In the genomic region with DNA sequence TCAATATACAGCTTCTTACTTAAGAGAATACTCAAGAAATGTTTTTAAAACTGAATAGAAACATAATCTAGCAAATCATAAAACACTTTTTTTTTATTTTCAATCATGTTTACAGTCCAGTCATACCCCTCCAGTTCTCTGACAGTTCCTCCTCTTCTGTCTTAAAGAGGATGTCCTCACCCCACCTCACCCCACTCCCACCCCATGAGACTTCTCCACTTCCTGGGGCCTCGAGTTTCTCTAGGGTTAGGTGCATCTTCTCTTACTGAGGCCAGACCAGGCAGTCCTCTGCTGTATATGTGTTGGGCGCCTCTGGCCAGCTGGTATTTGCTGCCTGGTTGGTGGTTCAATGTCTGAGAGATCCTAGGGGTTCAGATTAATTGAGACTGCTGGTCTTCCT, we compare ENCODE assay signal across 34 mouse cellular contexts. TPM values are rescaled to one million over a fixed set of nuclear protein-coding genes. Genes with fewer than 3 reads are reported as not detected.
DNase-seq lines count a peak whose midpoint lies in the region; ATAC-seq and TF ChIP-seq lines count a peak whose summit lies in the region.
"Had no signal": no experiment of that assay in that cellular context is flagged by ENCODE, and none has a peak within 500 bp of the region (broad histone marks: within the 10 kb centered on the region; RNA-seq: fewer than 3 reads in every experiment).

No protein-coding gene starts in this region.

- in situ Hi-C loops in CH12.LX (cut with MboI; ENCODE audit: low pct_ligation_motif_present, low pct_unique_long_range_greater_than_20kb, low sequenced_read_pairs): no loop called here

- no peaks in the 10 kb centered on the region for H3K9me3 ChIP-seq in CH12.LX (replicated peaks; ENCODE audit: low read length)
- H3K9me3 ChIP-seq: embryonic facial prominence, embryonic 10.5 days; embryonic facial prominence, embryonic 15.5 days; forebrain, embryonic 13.5 days; hindbrain, embryonic 12.5 days; midbrain, embryonic 15.5 days; neural tube, embryonic 12.5 days; stomach, embryonic 15.5 days had no signal

- H3K9ac ChIP-seq in CH12.LX (ENCODE audit: insufficient read depth, low read depth): no peak overlapping the region
- no peak overlapping the region for H3K9ac ChIP-seq in heart, adult 2 months (ENCODE audit: low read depth, low read length)
- H3K9ac ChIP-seq: embryonic facial prominence, embryonic 15.5 days; forebrain, embryonic 13.5 days; hindbrain, embryonic 12.5 days; liver, embryonic 14.5 days; midbrain, embryonic 15.5 days; neural tube, embryonic 12.5 days; stomach, embryonic 15.5 days had no signal

- no peaks in the 10 kb centered on the region for H3K27me3 ChIP-seq in CH12.LX (replicated peaks)
- no peaks in the 10 kb centered on the region for H3K27me3 ChIP-seq in heart, adult 2 months (ENCODE audit: control insufficient read depth, insufficient read depth, low read length)
- H3K27me3 ChIP-seq: embryonic facial prominence, embryonic 15.5 days; forebrain, embryonic 13.5 days; hindbrain, embryonic 12.5 days; midbrain, embryonic 15.5 days; neural tube, embryonic 12.5 days; stomach, embryonic 15.5 days had no signal

- H3K36me3 ChIP-seq in CH12.LX (replicated peaks in 1 of 2; ENCODE audit: control insufficient read depth in 1 of 2, insufficient read depth in 1 of 2, low read length in 1 of 2): peaks cover 0 to 3% of the 10 kb centered on the region in 2 experiments
- H3K36me3 ChIP-seq in heart, adult 2 months (ENCODE audit: control insufficient read depth, insufficient read depth, low read length): no peaks in the 10 kb centered on the region
- H3K36me3 ChIP-seq: embryonic facial prominence, embryonic 10.5 days; embryonic facial prominence, embryonic 15.5 days; hindbrain, embryonic 12.5 days; midbrain, embryonic 15.5 days; neural tube, embryonic 12.5 days; stomach, embryonic 15.5 days had no signal

- dilution Hi-C loops in CH12.LX (cut with MboI; ENCODE audit: extremely low pct_ligation_motif_present, extremely low pct_unique_long_range_greater_than_20kb, low sequenced_read_pairs): no loop called here

- ATAC-seq in megakaryocyte, adult 5-6 weeks (ENCODE audit: poor library complexity, severe bottlenecking): 0 out of 2 replicates have a peak, but pooled peaks have one; percentile 51
- ATAC-seq: forebrain, embryonic 13.5 days; hindbrain, postnatal 0 days; intestine, postnatal 0 days; midbrain, embryonic 15.5 days had no signal

- TF ChIP-seq RAD21 in CH12.LX (IDR thresholded peaks at IDR 0.05; ENCODE audit: low read depth, low read length): no peak

- peak; percentile 4 for DNase-seq in thymus, postnatal 0 days (ENCODE audit: low spot score)
- DNase-seq in thymus, postnatal 25 days: no peak
- no peak for DNase-seq in CH12.LX (ENCODE audit: extremely low read depth)
- no peak for DNase-seq in ovary, postnatal 36 days (ENCODE audit: low spot score)
- no peak for DNase-seq in heart, adult 2 months
- no peak for DNase-seq in Muller cell, postnatal 12 days (ENCODE audit: inconsistent ontology term)
- DNase-seq: adrenal gland, adult 2 months; adrenal gland, postnatal 36 days; cerebellum, adult 2 months; cerebellum, postnatal 14 days; gastrocnemius, postnatal 25 days; heart, postnatal 36 days; kidney, postnatal 14 days; layer of hippocampus, adult 9-11 months; liver; lung, adult 2 months; lung, postnatal 10 days had no signal

- peaks cover 6% of the 10 kb centered on the region; the same call in 1 of the 2 replicates for H3K79me2 ChIP-seq in CH12.LX (replicated peaks; ENCODE audit: control insufficient read depth, extremely low read depth, insufficient read depth, poor library complexity, severe bottlenecking)
- H3K79me2 ChIP-seq in heart, adult 2 months (replicated peaks; ENCODE audit: control insufficient read depth, insufficient read depth, low read length): no peaks in the 10 kb centered on the region

- no peak overlapping the region for H3K27ac ChIP-seq in CH12.LX (ENCODE audit: insufficient read depth, low read depth)
- no peak overlapping the region for H3K27ac ChIP-seq in heart, adult 2 months
- H3K27ac ChIP-seq: embryonic facial prominence, embryonic 10.5 days; embryonic facial prominence, embryonic 15.5 days; forebrain, embryonic 13.5 days; hindbrain, embryonic 12.5 days; hindbrain, postnatal 0 days; liver, embryonic 14.5 days; macrophage; midbrain, embryonic 15.5 days; neural tube, embryonic 12.5 days; stomach, embryonic 15.5 days had no signal

- TF ChIP-seq CTCF in CH12.LX (conservative IDR thresholded peaks at IDR 0.05 in 1 of 2, IDR thresholded peaks at IDR 0.05 in 1 of 2; ENCODE audit: low read depth in 2 of 2, low read length in 2 of 2): no peak
- TF ChIP-seq CTCF in heart, adult 2 months (IDR thresholded peaks at IDR 0.05): no peak

- intact Hi-C loops in heart, adult 2 months (cut with DNase I): no loop called here

- TF ChIP-seq POLR2A in CH12.LX (IDR thresholded peaks at IDR 0.05; ENCODE audit: low read depth, low read length): no peak
- TF ChIP-seq POLR2A in heart, adult 2 months (IDR thresholded peaks at IDR 0.05; ENCODE audit: insufficient read depth, low read depth, low read length): no peak

- H3K4me1 ChIP-seq in CH12.LX (ENCODE audit: control insufficient read depth in 1 of 2, insufficient read depth in 2 of 2): peaks cover 7 to 22% of the 10 kb centered on the region in 2 experiments; a peak in 3 of 4 replicates
- no peaks in the 10 kb centered on the region for H3K4me1 ChIP-seq in heart, adult 2 months (ENCODE audit: control insufficient read depth, insufficient read depth, low read length)
- H3K4me1 ChIP-seq: embryonic facial prominence, embryonic 10.5 days; embryonic facial prominence, embryonic 15.5 days; forebrain, embryonic 13.5 days; hindbrain, embryonic 12.5 days; midbrain, embryonic 15.5 days; neural tube, embryonic 12.5 days; stomach, embryonic 15.5 days had no signal

- 53% methylated on average over 2 of the region's 2 CpGs for WGBS in heart, adult 2 months

- H3K4me2 ChIP-seq in CH12.LX (ENCODE audit: insufficient read depth, low read depth, poor library complexity, severe bottlenecking): peak overlapping the region; percentile 21; the same call in 1 of the 2 replicates
- H3K4me2 ChIP-seq: embryonic facial prominence, embryonic 15.5 days; forebrain, embryonic 13.5 days; heart, embryonic 11.5 days; hindbrain, embryonic 12.5 days; midbrain, embryonic 15.5 days; neural tube, embryonic 12.5 days; stomach, embryonic 15.5 days had no signal

- no peak for TF ChIP-seq EP300 in CH12.LX (IDR thresholded peaks at IDR 0.05; ENCODE audit: low read length)
- TF ChIP-seq EP300 in heart, adult 2 months (IDR thresholded peaks at IDR 0.05; ENCODE audit: insufficient read depth, low read depth, low read length): no peak

- H3K4me3 ChIP-seq in CH12.LX (replicated peaks in 1 of 3; ENCODE audit: low read depth in 2 of 3, low read length in 2 of 3, poor library complexity in 1 of 3): no peak overlapping the region
- no peak overlapping the region for H3K4me3 ChIP-seq in heart, adult 2 months
- H3K4me3 ChIP-seq: embryonic facial prominence, embryonic 10.5 days; embryonic facial prominence, embryonic 15.5 days; forebrain, embryonic 13.5 days; hindbrain, embryonic 12.5 days; midbrain, embryonic 15.5 days; neural tube, embryonic 12.5 days; stomach, embryonic 15.5 days had no signal

TF ChIP-seq in CH12.LX, 34 proteins besides CTCF, POLR2A, EP300 and RAD21:
- TF ChIP-seq USF1 (IDR thresholded peaks at IDR 0.05; ENCODE audit: low read depth, low read length) (no peak), UBTF (IDR thresholded peaks at IDR 0.05; ENCODE audit: low read depth, low read length) (no peak), TBP (conservative IDR thresholded peaks at IDR 0.05; ENCODE audit: low read depth, low read length) (no peak), NRF1 (IDR thresholded peaks at IDR 0.05; ENCODE audit: low read depth, low read length) (no peak), ZNF384 (IDR thresholded peaks at IDR 0.05; ENCODE audit: low read depth, low read length) (no peak), PAX5 (IDR thresholded peaks at IDR 0.05; ENCODE audit: low read length) (no peak), CHD1 (IDR thresholded peaks at IDR 0.05; ENCODE audit: low read depth, low read length) (no peak), MAZ (IDR thresholded peaks at IDR 0.05; ENCODE audit: low read depth, low read length) (no peak), ETS1 (conservative IDR thresholded peaks at IDR 0.05; ENCODE audit: low read depth, low read length) (no peak), ZKSCAN1 (IDR thresholded peaks at IDR 0.05; ENCODE audit: borderline replicate concordance, low read depth, low read length) (no peak), MXI1 (IDR thresholded peaks at IDR 0.05; ENCODE audit: low read depth, low read length) (no peak), CHD2 (IDR thresholded peaks at IDR 0.05; ENCODE audit: low read length) (no peak), MAFK (IDR thresholded peaks at IDR 0.05; ENCODE audit: insufficient replicate concordance, low read length) (no peak), JUND (conservative IDR thresholded peaks at IDR 0.05; ENCODE audit: low read depth, low read length) (no peak), RCOR1 (conservative IDR thresholded peaks at IDR 0.05; ENCODE audit: low read depth, low read length) (no peak), MYC (IDR thresholded peaks at IDR 0.05; ENCODE audit: low read depth, low read length) (no peak), ZMIZ1 (IDR thresholded peaks at IDR 0.05; ENCODE audit: low read depth, low read length) (no peak), USF2 (conservative IDR thresholded peaks at IDR 0.05; ENCODE audit: low read depth, low read length) (no peak), SIN3A (IDR thresholded peaks at IDR 0.05; ENCODE audit: low read length) (no peak)

RNA-seq across cellular contexts. Expression of a gene that starts 21.9 kb away (rescaled TPM):
- polyA plus RNA-seq in thymus, postnatal 0 days (2015; fragmentation: Nextera tagmentation; extraction: Ambion mirVana): 7.8 and 10.2 TPM in 2 replicates
- total RNA-seq in CH12.LX (2012; rRNA removed): 8.5 and 13.3 TPM in 2 replicates
- total RNA-seq in CH12.LX (2014; rRNA removed): 30.3 and 39.3 TPM in 2 replicates
- polyA plus RNA-seq in CH12.LX (2012; ENCODE audit: insufficient read length, low read depth): 15.2 and 16.2 TPM in 2 replicates
- 0.22 and 3.5 TPM in 2 replicates for total RNA-seq in megakaryocyte, adult 5-6 weeks (2015)
- 0.95 and 1.5 TPM in 2 replicates for total RNA-seq in megakaryocyte, adult 5-6 weeks (2017)
- under 1 TPM; 0.07 to 0.23 TPM for total RNA-seq in heart, adult 2 months (2021)
- polyA plus RNA-seq in heart, adult 2 months (2012; rRNA removed): 0.18 and 0.33 TPM in 2 replicates
- total RNA-seq: adrenal gland, postnatal 36 days; gastrocnemius, adult 18-20 months; gastrocnemius, postnatal 25 days; hindbrain, postnatal 0 days; left cerebral cortex, postnatal 10 days had no signal
- polyA plus RNA-seq: adrenal gland, adult 2 months; cerebellum, adult 2 months; embryonic facial prominence, embryonic 10.5 days; forebrain, embryonic 13.5 days; hindbrain, embryonic 12.5 days; intestine, postnatal 0 days; kidney, embryonic 14.5 days; limb, embryonic 11.5 days; macrophage had no signal
